Mouse (Mus musculus) telencephalon, adult 2 months (tissue): ENCODE results near the gene Prc1.
A peak's percentile ranks its signal among the peaks of the same experiment; 100 is the strongest.
"Not testable (repeated sequence)": the region's sequence is repeated elsewhere in the genome, so short reads cannot be mapped to it uniquely, and the experiment has no call there.

Experiments used
- DNase-seq: peaks from one replicate; pipeline ENCODE4 v3.0.0-alpha.2; 2011; ENCODE audit warnings: low read depth, low spot score

The Prc1 gene

DNA sequence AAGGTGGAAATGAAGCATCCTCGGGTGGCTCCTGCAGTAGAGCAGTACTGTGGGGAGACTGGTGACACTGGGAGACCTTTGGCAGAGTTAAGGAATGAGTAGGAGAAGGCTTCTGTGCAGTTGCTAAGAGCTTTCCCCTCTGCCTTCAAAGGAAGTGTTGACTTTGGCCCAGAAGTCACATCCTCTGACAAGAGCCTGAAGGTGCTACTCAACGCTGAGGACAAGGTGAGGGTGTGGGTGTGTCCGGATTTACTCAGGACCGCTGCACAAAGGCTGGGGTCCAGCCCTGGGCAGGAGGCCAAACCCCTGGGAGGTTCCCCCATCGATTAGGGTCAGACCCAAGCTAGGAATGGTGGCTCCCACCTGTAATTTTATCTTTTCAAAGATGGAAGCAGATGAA, 9.9 kb upstream of the Prc1 start:
- DNase-seq: no peak

DNA sequence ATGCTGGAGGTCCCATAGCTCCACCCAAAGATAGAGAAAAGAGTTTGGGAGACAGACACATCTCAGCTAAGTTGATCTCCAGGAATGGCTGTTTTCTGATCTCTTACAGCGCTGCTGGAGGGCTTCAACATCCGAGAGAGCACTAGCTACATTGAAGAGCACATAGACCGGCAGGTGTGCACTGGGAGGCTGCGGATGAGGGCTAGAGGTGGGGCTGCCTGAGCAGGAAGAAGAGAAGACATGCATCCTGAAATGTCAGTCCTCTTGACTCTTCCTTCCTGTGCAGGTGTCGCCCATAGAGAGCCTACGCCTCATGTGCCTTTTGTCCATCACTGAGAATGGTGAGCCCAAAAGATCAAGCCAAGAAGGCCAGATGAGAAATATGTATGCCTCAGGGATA, 8.5 kb upstream of the Prc1 start:
- DNase-seq: no peak

DNA sequence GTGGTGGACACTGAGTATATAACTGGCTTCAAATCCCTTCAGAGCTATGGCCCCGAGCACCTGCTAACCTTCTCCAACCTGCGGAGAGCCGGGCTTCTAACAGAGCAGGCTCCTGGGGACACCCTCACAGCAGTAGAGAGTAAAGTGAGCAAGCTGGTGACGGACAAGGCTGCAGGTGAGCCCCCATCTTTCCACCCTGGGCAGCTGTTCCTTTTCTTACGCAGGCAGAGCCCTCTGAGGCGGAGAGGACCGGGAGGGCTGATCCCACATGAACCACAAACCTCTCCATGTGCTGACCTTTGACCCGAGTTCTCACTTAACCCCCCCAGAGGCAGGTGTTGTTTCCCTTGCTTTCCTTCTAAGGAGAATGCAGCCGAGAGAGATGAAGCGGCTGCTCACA, 6.5 kb upstream of the Prc1 start:
- no peak for DNase-seq

DNA sequence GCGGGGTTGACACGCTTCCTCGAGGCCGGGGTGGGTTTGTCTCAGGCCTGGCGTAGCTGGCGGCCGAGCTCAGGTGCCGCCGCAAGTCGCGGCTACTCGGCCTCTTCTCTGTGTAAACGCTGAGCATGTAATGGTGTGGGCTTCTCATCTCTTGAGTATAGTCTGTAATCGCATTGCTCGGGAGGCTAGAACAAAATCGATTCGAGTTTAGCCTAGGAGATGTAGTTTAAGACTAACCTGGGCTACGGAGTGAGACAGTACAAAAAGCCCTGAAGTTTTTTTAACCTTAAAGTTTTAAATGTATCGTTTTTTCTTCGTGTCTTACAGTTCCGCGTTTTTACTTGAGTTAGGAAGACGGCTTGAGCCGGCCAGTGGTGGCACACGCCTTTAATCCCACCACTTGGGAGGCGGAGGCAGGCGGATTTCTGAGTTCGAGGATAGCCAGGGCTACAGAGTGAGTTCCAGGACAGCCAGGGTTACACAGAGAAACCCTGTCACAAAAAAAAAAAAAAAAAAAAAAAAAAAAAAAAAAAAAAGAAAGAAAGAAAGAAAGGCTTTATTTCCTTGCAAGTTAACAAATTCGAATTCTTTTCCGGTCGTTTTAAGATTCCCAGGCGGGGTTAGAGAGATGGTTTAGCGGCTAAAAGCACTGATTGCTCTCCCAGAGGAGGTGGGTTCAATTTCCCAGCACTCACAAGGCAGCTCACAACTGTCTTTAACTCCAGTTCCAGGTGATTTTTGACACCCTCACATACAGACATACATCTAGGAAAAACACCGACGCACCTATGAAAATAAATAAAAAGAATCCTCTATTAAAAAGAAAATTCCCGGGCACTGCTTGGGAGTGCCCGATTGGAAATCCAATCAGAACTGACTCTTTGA, 756 bp downstream of the Prc1 start:
- DNase-seq: no peak

DNA sequence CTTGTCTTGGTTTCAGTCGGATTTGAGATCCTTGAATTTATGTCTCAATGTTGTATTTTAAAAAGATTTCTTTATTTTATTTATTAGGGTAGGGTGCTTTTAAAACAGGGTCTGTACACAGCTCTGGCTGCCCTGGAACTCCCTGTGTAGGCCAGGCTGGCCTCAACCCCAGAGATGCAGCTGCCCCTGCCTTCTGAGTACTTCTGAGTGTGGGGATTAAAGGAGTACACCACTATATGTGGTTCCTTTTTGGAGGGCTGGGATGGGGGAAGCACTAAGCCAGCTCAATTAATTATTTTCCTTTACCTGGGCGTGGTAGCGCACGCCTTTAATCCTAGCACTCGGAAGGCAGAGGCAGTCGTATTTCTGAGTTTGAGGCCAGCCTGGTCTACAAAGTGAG, 2.2 kb downstream of the Prc1 start:
- DNase-seq: no peak

DNA sequence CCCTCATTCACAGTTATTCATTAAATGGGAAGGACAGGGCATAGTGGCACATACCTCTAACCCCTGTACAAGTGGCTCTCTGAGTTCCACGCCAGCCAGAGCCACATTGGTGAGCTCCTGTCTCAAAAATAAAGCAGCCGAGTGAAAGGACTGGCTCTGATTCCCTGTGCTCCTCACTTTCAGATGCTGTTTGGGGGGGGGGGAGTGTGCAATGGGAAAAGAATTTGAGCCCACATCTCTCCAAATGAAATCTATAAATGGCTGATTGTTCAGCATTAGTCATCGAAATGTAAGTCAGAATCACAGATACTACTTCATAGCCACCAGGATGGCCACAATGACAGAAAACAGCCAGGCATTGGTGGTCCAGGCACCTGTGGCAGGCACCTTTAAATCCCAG, 2.8 kb downstream of the Prc1 start:
- DNase-seq: no peak

DNA sequence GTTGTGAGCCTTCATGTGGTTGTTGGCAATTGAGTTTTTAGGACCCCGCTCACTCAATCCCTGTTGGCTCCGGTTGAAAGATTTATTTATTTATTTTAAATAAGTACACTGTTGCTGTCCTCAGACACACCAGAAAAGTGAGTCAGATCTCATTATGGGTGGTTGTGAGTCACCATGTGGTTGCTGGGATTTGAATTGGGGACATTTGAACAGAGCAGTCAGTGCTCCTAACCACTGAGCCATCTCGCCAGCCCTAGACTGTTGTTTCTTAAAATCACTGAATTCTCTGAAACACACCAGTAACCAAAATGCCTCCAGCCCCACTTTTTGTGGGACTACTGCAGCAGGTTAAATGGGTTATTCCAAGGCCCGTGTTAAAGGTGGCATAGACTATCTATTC, 4.5 kb downstream of the Prc1 start:
- no peak for DNase-seq

DNA sequence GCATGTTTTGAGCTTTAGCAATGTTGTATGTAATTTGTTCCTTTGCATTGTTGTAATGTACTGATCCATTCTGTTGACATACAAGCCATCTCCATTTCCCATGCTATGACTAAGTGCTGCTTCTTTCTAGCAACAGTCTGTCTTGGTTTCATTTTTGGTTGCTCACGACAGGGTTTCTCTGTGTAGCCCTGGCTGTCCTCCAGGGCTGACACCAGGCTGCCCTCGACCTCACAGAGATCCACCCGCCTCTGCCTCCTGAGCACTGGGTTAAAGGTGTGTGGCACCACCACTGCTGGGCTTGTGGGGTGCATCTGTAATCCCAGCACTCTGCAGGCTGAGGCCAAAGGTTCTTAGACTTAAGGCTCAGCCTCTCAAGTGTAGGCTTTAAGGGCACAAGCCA, 5.3 kb downstream of the Prc1 start:
- no peak for DNase-seq

DNA sequence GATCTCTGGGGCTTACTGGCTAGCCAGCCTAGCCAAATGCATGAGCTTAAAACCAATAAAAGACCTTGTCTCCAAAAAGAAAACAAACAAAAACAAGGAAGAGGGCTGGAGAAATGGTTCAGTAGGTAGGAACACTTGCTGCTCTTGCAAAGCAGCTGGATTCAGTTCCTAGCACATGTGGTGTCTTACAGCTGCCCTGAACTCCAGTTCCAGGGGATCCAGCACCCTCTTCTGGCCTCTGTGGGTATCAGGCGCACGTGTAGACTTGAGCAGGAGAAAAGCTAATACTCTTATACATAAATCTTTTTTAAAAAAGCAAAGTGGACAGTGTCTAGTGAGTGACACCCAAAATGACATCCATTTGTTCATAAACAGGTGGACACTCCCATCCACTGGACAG, 7.3 kb downstream of the Prc1 start:
- no peak for DNase-seq

DNA sequence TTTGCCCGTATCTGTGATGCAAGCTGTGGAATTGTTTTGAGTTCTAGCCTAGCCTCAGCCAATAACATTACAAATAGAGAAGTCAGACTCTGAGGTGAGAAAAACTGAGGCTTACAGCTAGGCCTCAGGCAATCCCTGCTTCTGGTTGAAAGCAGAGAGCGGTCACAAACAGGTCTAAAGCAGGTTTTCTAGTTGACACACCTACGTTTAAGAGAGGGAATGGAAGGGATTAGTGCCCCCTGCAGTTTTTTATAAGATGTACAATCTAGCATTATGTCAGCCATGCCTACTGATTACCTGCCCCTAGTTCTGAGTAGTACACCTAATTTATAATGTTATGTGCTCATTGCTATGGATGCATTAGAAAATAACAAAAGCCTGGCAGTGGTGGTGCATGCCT, 13.5 kb downstream of the Prc1 start:
- no peak for DNase-seq

DNA sequence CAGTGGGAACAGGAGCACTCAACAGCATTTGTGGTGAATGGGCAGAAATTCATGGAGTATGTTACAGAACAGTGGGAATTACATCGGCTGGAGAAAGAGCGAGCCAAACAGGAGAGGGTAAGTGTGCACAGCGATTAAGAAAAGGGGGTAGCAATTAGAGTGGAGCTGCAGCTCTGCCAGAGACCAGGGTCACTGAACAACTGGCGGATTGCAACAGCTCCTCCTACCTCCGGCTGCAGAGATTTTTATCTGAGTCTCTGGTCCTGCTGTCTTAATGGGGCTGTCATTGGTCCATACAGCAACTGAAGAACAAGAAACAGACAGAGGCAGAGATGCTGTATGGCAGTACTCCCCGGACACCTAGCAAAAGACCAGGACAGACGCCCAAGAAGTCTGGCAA, 16.5 kb downstream of the Prc1 start:
- DNase-seq: no peak

DNA sequence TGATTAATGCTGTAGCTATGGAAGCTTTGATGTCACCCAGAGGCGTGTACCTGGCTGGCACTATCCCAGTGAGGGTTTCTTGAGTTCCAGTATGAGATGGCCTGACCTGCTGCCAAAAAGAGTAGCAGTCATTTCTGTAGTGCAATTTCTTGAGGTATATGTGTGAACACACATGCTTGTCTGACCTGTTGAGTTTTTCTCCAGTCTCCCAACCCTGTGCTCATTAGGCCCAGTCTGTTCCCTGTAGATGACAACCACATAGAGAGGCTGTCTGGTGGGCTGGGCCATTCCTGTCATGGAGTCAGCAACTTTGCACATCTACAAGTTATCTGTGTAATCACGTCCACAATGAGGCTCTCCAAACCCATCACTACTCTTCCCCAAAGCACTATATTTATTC, 21.5 kb downstream of the Prc1 start:
- DNase-seq: no peak

DNA sequence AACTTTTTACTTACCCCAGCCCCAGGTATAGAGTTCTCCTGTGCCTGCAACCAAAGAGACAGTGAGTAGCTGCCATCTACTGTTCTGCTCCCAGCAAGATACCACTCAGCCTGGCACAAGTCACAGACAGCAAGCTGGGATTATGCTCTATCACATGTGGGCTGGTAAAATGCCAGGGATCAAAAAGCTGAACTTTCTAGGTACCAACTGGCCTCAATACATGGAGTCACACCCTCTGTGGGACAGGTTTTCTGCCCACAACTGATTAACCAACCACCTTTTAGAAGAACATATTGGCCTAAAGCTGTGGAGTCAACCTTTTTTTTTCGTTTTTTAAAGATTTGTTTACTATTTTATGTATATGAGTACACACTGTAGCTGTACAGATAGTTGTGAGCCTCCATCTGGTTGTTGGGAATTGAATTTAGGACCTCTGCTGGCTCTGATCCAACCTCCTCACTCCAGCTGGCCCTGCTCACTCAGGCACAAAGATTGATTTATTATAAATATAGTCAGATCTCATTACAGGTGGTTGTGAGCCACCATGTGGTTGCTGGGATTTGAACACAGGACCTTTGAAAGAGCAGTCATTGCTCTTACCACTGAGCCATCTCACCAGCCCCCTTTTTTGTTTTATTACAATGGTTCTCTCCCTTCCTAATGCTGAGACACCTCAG, 23.3 kb downstream of the Prc1 start:
- no peak for DNase-seq

DNA sequence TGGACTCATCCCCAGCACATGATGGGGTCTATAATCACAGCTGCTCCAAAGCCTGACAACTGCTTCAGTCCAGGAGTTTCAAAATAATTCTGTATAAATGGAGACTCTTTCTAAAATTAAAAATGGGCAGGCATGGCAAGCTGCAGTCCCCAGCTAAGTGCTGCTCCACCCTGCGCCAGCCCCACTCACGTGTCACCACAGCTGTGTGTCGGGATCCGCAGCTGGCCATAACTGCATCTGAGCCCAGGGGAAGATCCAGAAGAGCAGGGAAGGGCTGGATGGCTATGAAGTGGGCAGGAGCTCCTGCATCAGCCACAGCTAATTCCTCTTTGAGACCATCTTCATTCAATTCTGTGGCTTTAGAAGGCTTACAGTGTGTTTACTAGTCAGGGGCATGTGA, 24.4 kb downstream of the Prc1 start:
- DNase-seq: no peak

DNA sequence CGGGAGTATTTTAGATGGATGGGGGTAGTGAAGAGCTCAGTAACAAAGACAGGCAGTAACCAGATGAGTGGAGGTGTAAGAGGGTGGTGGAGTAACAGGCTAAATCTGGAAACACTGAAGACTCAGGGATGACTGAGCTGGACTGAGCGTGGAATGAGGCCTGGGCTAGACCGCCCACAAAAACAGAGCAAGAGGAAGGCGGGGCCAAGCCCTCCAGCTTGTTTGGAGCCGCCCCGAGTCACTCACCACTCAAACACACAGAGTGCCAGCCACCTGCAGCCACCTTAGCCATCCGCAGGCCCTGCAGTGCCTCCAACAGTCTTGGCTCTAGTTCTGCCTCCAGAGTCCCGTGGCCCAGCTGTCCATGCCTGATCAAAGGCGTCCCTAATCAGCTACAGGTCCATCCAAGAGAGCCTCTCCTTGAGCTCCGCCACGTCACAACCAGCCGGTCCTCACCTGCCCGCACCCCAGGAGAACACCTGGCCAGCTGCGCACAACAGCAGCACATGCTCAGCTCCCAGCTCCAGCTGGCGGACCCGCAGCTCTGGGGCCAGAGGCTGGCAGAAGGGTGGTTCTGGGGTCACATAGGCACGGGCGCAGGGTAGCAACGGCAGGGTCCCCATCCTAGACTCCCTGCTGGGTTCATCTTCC, 25.7 kb downstream of the Prc1 start:
- no peak for DNase-seq

DNA sequence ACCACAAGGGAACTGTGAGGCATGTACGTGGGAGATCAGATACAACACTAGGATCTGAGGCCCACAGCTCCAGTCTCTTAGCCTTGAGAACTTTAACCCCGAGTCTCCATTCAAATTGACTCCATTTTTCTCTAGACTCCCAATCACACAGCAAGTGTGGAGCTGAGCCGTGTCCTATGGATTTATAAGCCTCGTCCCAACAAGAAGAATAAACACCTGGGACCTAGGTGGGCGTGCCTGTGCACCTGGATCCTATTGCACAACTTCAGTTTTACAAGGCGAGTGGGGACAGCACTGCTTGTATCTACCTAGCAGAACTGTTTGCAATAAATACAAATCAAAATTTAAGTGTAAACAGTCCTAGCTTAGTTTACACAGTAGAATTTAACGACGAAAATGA, 29.1 kb downstream of the Prc1 start:
- no peak for DNase-seq

DNA sequence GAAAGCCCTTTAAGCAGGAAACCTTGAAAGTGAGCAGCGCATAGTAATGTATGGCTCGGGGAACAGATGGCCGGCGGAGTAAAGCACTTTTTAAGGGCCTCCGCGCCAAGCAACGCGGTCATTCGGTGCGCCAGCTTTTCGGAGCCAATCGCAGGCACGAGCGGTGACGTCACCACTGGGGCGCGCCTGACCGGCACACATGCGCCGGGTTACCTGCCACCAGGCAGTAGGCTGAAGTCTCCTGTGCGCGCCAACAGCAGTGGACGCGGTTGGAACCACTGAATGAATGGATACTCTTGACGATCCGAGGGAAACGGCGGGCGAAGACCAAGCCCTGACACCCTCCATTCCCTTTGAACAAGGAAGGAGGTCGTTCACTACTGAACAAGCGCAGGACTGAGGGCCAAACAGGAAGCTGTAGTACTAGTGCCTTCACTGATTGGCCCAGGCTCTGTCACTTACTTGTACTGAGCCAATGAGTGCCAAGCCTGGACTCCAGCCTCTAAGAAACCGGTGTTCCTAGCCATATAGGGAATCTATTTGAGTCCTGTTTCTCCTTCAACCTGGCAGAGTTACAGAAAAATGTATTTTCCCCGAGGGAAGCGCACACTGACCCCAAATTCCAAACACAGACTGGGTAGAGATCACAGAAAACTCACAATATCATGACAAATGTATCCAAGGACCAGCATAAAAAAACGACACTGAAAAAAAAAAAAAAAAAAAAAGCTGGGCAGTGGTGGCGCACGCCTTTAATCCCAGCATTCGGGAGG, 30.0 kb downstream of the Prc1 start, which contains the start of gene Rccd1:
Gene Rccd1 (minus strand): TSS at position 412 of the 773 bp plus-strand sequence.
- peak; percentile 99 for DNase-seq

DNA sequence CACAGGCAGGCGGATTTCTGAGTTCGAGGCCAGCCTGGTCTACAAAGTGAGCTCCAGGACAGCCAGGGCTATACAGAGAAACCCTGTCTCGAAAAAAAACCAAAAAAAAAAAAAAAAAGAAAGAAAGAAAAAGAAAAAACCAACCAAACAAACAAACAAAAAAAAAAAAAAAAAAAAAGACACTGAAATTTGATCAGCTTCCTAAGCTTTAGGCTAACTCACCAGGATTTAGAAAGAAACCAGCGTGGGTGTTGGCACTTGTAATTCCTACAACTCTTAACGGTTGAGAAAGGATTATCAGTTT, 30.5 kb downstream of the Prc1 start:
- not testable (repeated sequence) for DNase-seq

DNA sequence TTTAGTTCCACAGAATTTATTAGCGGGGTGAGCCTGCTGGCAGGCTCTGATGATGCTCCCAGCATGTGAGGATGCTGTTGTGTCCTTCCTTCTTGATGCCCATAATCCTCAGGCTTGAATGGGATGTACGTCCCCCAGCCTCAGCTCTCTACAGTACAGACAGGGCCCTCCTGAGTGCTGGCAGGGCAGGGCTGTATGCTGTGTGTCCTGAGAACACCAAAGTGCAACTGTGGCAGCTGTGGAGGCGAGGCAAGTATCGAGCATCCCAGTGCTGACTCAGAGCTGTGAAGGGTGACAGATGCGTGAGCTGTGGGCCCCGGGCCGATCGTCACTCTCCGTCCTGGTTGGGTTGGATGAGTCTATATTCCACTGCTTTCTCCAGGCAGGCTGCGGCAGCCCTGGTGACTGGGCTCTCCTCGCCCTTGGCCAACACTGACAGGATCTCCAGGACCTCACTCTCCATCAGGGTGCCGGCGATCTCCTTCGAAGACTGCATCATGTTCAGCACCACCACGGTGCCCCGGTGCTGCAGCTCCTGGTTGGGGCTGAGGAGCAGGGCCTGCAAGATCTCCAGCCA, 31.1 kb downstream of the Prc1 start:
- no peak for DNase-seq

DNA sequence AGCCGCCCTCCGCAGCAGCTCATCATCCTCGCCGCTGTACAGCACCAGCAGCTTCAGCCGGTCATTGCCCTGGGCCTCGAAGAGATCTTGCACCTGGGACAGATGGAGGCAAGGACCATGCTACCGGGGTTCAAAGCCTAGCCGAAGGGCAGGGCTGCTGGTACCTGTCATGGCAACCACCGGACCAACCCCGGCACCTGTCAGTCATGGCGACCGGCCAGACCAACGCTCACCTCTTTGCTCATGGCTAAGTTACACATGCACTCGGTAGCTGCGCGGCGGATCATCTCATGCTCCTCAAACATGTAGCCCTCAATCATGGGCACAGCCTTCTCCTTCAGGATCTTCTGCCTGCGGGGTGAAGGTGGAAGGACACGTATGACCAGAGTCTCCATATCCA, 31.8 kb downstream of the Prc1 start:
- no peak for DNase-seq

DNA sequence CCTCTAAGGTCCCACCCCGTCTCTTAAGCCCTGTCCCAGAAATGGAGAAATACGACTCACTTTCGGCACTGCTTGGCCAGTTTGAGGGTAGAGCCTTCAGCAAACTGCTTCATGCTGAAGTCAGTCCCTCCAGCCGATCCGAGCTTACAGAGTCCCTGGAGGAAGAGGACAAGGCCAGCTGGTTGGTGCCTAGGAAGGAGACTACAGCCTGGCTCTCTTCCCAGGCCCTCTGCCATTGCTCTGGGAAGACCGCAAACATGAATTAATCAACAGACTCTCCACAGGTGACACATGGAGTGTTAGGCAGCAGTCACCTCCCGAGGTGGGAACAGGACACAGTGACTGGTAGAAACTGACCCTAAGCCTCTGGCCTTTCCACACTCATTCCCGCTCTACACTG, 36.0 kb downstream of the Prc1 start:
- DNase-seq: no peak

DNA sequence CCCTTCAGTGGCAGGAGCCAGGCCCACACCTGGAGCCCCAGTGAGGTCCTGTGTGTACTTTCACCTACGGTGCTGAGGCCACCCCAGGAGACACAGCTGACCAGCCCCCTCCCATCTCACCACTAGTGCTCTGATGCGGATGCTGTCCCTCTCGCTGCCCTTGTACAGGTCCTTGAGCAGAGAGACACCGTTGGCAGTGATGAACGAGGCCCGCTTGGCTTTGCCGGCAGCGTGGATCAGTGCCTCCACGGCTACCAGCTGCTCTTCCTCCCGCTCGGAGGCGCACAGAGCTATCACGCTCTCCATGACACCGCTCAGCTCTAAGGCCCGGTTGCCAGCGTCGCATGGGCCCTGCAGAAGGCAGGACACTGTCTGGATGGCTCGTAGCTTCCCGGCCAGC, 37.2 kb downstream of the Prc1 start:
- DNase-seq: no peak
